Mouse (Mus musculus): Measurements from ENCODE around the gene Arid3b. TPM values are rescaled to one million over a fixed set of nuclear protein-coding genes. Genes with fewer than 3 reads are reported as not detected.

Arid3b gene
- polyA plus RNA-seq, 1 experiment from 2014 or later = 7.4 TPM

- no peak for ATAC-seq
- no peak overlapping the region for H3K27ac ChIP-seq
- no peak overlapping the region for H3K4me2 ChIP-seq (replicated peaks)
- 93% methylated on average over 4 of the region's 4 CpGs for WGBS
- no peak overlapping the region for H3K9ac ChIP-seq
- H3K4me1 ChIP-seq (replicated peaks) = peaks cover 26% of the 10 kb centered on the region
- H3K4me3 ChIP-seq (replicated peaks) = no peak overlapping the region
- no peaks in the 10 kb centered on the region for H3K27me3 ChIP-seq (replicated peaks)
- no peaks in the 10 kb centered on the region for H3K9me3 ChIP-seq
- no peaks in the 10 kb centered on the region for H3K36me3 ChIP-seq
These were observed 69.4 kb downstream of the Arid3b start for GRCm38 (mm10) chr9:57767231-57767630.

- 45% methylated on average over 6 of the region's 6 CpGs for WGBS
- no peak for ATAC-seq
- Histone ChIP-seq H3K9me3 (no peaks in the 10 kb centered on the region), H3K4me3 (replicated peaks) (peak overlapping the region; percentile 95), H3K36me3 (0 out of 2 replicates have a peak, but pooled peaks cover 3% of the 10 kb centered on the region), H3K9ac (peak overlapping the region; percentile 93; the same call in 1 of the 2 replicates), H3K4me1 (replicated peaks) (peaks cover 32% of the 10 kb centered on the region), H3K27ac (no peak overlapping the region), H3K4me2 (replicated peaks) (peak overlapping the region; percentile 98), H3K27me3 (replicated peaks) (no peaks in the 10 kb centered on the region)
These were observed 70.2 kb downstream of the Arid3b start for GRCm38 (mm10) chr9:57766431-57766830.

- Histone ChIP-seq H3K36me3 (peaks cover 7% of the 10 kb centered on the region), H3K27me3 (replicated peaks) (no peaks in the 10 kb centered on the region), H3K4me3 (replicated peaks) (peak within 1 kb of the TSS; percentile 95), H3K4me2 (replicated peaks) (peak within 1 kb of the TSS; percentile 98), H3K9ac (peak within 1 kb of the TSS; percentile 93), H3K27ac (peak within 1 kb of the TSS; percentile 90), H3K4me1 (replicated peaks) (peaks cover 32% of the 10 kb centered on the region), H3K9me3 (no peaks in the 10 kb centered on the region)
- ATAC-seq = peak; percentile 64
- WGBS = under 1% methylated on average over 93 of the region's 93 CpGs
These were observed 70.9 kb downstream of the Arid3b start, which contains the start of gene Clk3 for GRCm38 (mm10) chr9:57765364-57766351. TSS of gene Clk3 (minus strand) at chr9:57765860.

- ATAC-seq = peak; percentile 95
- no peaks in the 10 kb centered on the region for H3K27me3 ChIP-seq (replicated peaks)
- WGBS = 0% methylated on average over 44 of the region's 45 CpGs
- H3K4me3 ChIP-seq (replicated peaks) = peak overlapping the region; percentile 95
- peak overlapping the region; percentile 90 for H3K27ac ChIP-seq
- peak overlapping the region; percentile 98 for H3K4me2 ChIP-seq (replicated peaks)
- peaks cover 32% of the 10 kb centered on the region for H3K4me1 ChIP-seq (replicated peaks)
- H3K36me3 ChIP-seq = peaks cover 14% of the 10 kb centered on the region
- H3K9ac ChIP-seq = peak overlapping the region; percentile 93
- no peaks in the 10 kb centered on the region for H3K9me3 ChIP-seq
These were observed 71.6 kb downstream of the Arid3b start for GRCm38 (mm10) chr9:57764974-57765363.

- ATAC-seq = peak; percentile 68
- H3K36me3 ChIP-seq = peaks cover 20% of the 10 kb centered on the region
- H3K27ac ChIP-seq = peak overlapping the region; percentile 90
- H3K27me3 ChIP-seq (replicated peaks) = no peaks in the 10 kb centered on the region
- peak overlapping the region; percentile 93 for H3K9ac ChIP-seq
- peaks cover 32% of the 10 kb centered on the region for H3K4me1 ChIP-seq (replicated peaks)
- WGBS = under 1% methylated on average over 57 of the region's 57 CpGs
- no peaks in the 10 kb centered on the region for H3K9me3 ChIP-seq
- H3K4me3 ChIP-seq (replicated peaks) = peak overlapping the region; percentile 95
- peak overlapping the region; percentile 98 for H3K4me2 ChIP-seq (replicated peaks)
These were observed 72.2 kb downstream of the Arid3b start for GRCm38 (mm10) chr9:57764147-57764973.

GRCm38 (mm10) chr9:57762563-57762991 is 74.0 kb downstream of the Arid3b start:
- Histone ChIP-seq H3K36me3 (peaks cover 37% of the 10 kb centered on the region), H3K27ac (no peak overlapping the region), H3K9me3 (no peaks in the 10 kb centered on the region), H3K27me3 (replicated peaks) (no peaks in the 10 kb centered on the region), H3K4me3 (replicated peaks) (no peak overlapping the region), H3K4me1 (replicated peaks) (peaks cover 32% of the 10 kb centered on the region), H3K9ac (no peak overlapping the region), H3K4me2 (replicated peaks) (peak overlapping the region; percentile 98)
- ATAC-seq = no peak
- WGBS = 49% methylated on average over 6 of the region's 6 CpGs

GRCm38 (mm10) chr9:57761563-57762551 is 74.7 kb downstream of the Arid3b start:
- no peaks in the 10 kb centered on the region for H3K27me3 ChIP-seq (replicated peaks)
- WGBS = 90% methylated on average over 13 of the region's 13 CpGs
- no peaks in the 10 kb centered on the region for H3K9me3 ChIP-seq
- peaks cover 45% of the 10 kb centered on the region for H3K36me3 ChIP-seq
- no peak overlapping the region for H3K4me3 ChIP-seq (replicated peaks)
- ATAC-seq = no peak
- H3K27ac ChIP-seq = no peak overlapping the region
- H3K4me2 ChIP-seq (replicated peaks) = peak overlapping the region; percentile 98
- H3K4me1 ChIP-seq (replicated peaks) = peaks cover 32% of the 10 kb centered on the region
- no peak overlapping the region for H3K9ac ChIP-seq

GRCm38 (mm10) chr9:57760416-57761146 is 76.0 kb downstream of the Arid3b start:
- Histone ChIP-seq H3K4me1 (replicated peaks) (peaks cover 26% of the 10 kb centered on the region), H3K9ac (no peak overlapping the region), H3K9me3 (no peaks in the 10 kb centered on the region), H3K4me2 (replicated peaks) (no peak overlapping the region), H3K36me3 (peaks cover 50% of the 10 kb centered on the region), H3K27me3 (replicated peaks) (no peaks in the 10 kb centered on the region), H3K27ac (no peak overlapping the region), H3K4me3 (replicated peaks) (no peak overlapping the region)
- 95% methylated on average over 24 of the region's 24 CpGs for WGBS
- ATAC-seq = no peak

GRCm38 (mm10) chr9:57759289-57759688 is 77.3 kb downstream of the Arid3b start:
- H3K4me1 ChIP-seq (replicated peaks) = peaks cover 26% of the 10 kb centered on the region
- no peak overlapping the region for H3K4me3 ChIP-seq (replicated peaks)
- no peak overlapping the region for H3K27ac ChIP-seq
- WGBS = 19% methylated on average over 6 of the region's 6 CpGs
- no peak overlapping the region for H3K9ac ChIP-seq
- H3K27me3 ChIP-seq (replicated peaks) = no peaks in the 10 kb centered on the region
- no peak overlapping the region for H3K4me2 ChIP-seq (replicated peaks)
- no peaks in the 10 kb centered on the region for H3K9me3 ChIP-seq
- peak; percentile 36; the same call in 1 of the 2 replicates for ATAC-seq
- peaks cover 61% of the 10 kb centered on the region for H3K36me3 ChIP-seq

GRCm38 (mm10) chr9:57758528-57758927 is 78.1 kb downstream of the Arid3b start:
- Histone ChIP-seq H3K9ac (no peak overlapping the region), H3K9me3 (no peaks in the 10 kb centered on the region), H3K4me1 (replicated peaks) (peaks cover 19% of the 10 kb centered on the region), H3K4me3 (replicated peaks) (no peak overlapping the region), H3K4me2 (replicated peaks) (no peak overlapping the region), H3K36me3 (peaks cover 69% of the 10 kb centered on the region), H3K27ac (no peak overlapping the region), H3K27me3 (replicated peaks) (no peaks in the 10 kb centered on the region)
- no peak for ATAC-seq
- 93% methylated on average over 22 of the region's 22 CpGs for WGBS

GRCm38 (mm10) chr9:57757578-57757977 is 79.0 kb downstream of the Arid3b start:
- Histone ChIP-seq H3K27me3 (replicated peaks) (no peaks in the 10 kb centered on the region), H3K9ac (no peak overlapping the region), H3K36me3 (peaks cover 78% of the 10 kb centered on the region), H3K9me3 (no peaks in the 10 kb centered on the region), H3K4me1 (replicated peaks) (peaks cover 9% of the 10 kb centered on the region), H3K4me3 (replicated peaks) (no peak overlapping the region), H3K4me2 (replicated peaks) (no peak overlapping the region), H3K27ac (no peak overlapping the region)
- ATAC-seq = no peak
- WGBS = 75% methylated on average over 3 of the region's 3 CpGs
